Mouse (Mus musculus): ENCODE measurements at regions not wholly inside any gene's neighbourhood (a gene's known extent, or its start where the extent isn't known, plus 50 kb on each side); places are given as distances from the start of the nearest gene placed in this dataset.

- ATAC-seq (replicated peaks; ENCODE audit: insufficient number of reproducible peaks, low FRiP score, low TSS enrichment, low read depth) = no peak
- 84% methylated on average over 12 of the region's 12 CpGs for WGBS
- H3K4me2 ChIP-seq (ENCODE audit: low read depth, low read length) = no peak overlapping the region
Observed at GRCm38 (mm10) chr6:91607613-91608272, 76.1 kb upstream of the Slc6a6 start.

GRCm38 (mm10) chr6:91609671-91610070 lies 74.2 kb upstream of the Slc6a6 start:
- no peak overlapping the region for H3K27ac ChIP-seq (replicated peaks; ENCODE audit: low read depth, low read length)
- H3K9ac ChIP-seq (replicated peaks; ENCODE audit: low read length) = no peak overlapping the region
- H3K27me3 ChIP-seq (ENCODE audit: control insufficient read depth, insufficient read depth, low read length) = no peaks in the 10 kb centered on the region

More at GRCm38 (mm10) chr6:91607613-91608272, 76.1 kb upstream of the Slc6a6 start:
- no peak overlapping the region for H3K4me3 ChIP-seq (ENCODE audit: low read depth, low read length)
- no peaks in the 10 kb centered on the region for H3K9me3 ChIP-seq (replicated peaks; ENCODE audit: control insufficient read depth, low read length)
- H3K4me1 ChIP-seq (ENCODE audit: control insufficient read depth, insufficient read depth, low read length) = no peaks in the 10 kb centered on the region
- H3K27ac ChIP-seq (replicated peaks; ENCODE audit: low read depth, low read length) = no peak overlapping the region
- H3K27me3 ChIP-seq (ENCODE audit: control insufficient read depth, insufficient read depth, low read length) = no peaks in the 10 kb centered on the region
- H3K36me3 ChIP-seq (replicated peaks; ENCODE audit: control insufficient read depth, insufficient read depth, low read depth, low read length) = no peaks in the 10 kb centered on the region
- DNase-seq (ENCODE audit: low spot score) = no peak
- no peak overlapping the region for H3K9ac ChIP-seq (replicated peaks; ENCODE audit: low read length)

GRCm38 (mm10) chr6:91615022-91615421 lies 68.8 kb upstream of the Slc6a6 start:
- Histone ChIP-seq H3K4me1 (ENCODE audit: control insufficient read depth, insufficient read depth, low read length) (peaks cover 4% of the 10 kb centered on the region; the same call in 1 of the 2 replicates), H3K4me2 (ENCODE audit: low read depth, low read length) (no peak overlapping the region), H3K27me3 (ENCODE audit: control insufficient read depth, insufficient read depth, low read length) (no peaks in the 10 kb centered on the region), H3K27ac (replicated peaks; ENCODE audit: low read depth, low read length) (no peak overlapping the region), H3K9me3 (replicated peaks; ENCODE audit: control insufficient read depth, low read length) (no peaks in the 10 kb centered on the region), H3K36me3 (replicated peaks; ENCODE audit: control insufficient read depth, insufficient read depth, low read depth, low read length) (no peaks in the 10 kb centered on the region), H3K9ac (replicated peaks; ENCODE audit: low read length) (no peak overlapping the region), H3K4me3 (ENCODE audit: low read depth, low read length) (no peak overlapping the region)
- 70% methylated on average over 2 of the region's 2 CpGs for WGBS
- no peak for ATAC-seq (replicated peaks; ENCODE audit: insufficient number of reproducible peaks, low FRiP score, low TSS enrichment, low read depth)
- DNase-seq (ENCODE audit: low spot score) = no peak

More at GRCm38 (mm10) chr6:91609671-91610070, 74.2 kb upstream of the Slc6a6 start:
- no peak overlapping the region for H3K4me2 ChIP-seq (ENCODE audit: low read depth, low read length)
- no peak overlapping the region for H3K4me3 ChIP-seq (ENCODE audit: low read depth, low read length)
- WGBS = 30% methylated on average over 2 of the region's 2 CpGs
- no peaks in the 10 kb centered on the region for H3K4me1 ChIP-seq (ENCODE audit: control insufficient read depth, insufficient read depth, low read length)
- DNase-seq (ENCODE audit: low spot score) (no peak), ATAC-seq (replicated peaks; ENCODE audit: insufficient number of reproducible peaks, low FRiP score, low TSS enrichment, low read depth) (no peak)
- H3K36me3 ChIP-seq (replicated peaks; ENCODE audit: control insufficient read depth, insufficient read depth, low read depth, low read length) = no peaks in the 10 kb centered on the region
- H3K9me3 ChIP-seq (replicated peaks; ENCODE audit: control insufficient read depth, low read length) = no peaks in the 10 kb centered on the region

GRCm38 (mm10) chr6:91616541-91616940 lies 67.3 kb upstream of the Slc6a6 start:
- DNase-seq (ENCODE audit: low spot score) (no peak), ATAC-seq (replicated peaks; ENCODE audit: insufficient number of reproducible peaks, low FRiP score, low TSS enrichment, low read depth) (no peak)

GRCm38 (mm10) chr6:91617031-91617596 lies 66.7 kb upstream of the Slc6a6 start:
- peak; percentile 91 for DNase-seq (ENCODE audit: low spot score)

More at GRCm38 (mm10) chr6:91616541-91616940, 67.3 kb upstream of the Slc6a6 start:
- Histone ChIP-seq H3K9me3 (replicated peaks; ENCODE audit: control insufficient read depth, low read length) (no peaks in the 10 kb centered on the region), H3K4me1 (ENCODE audit: control insufficient read depth, insufficient read depth, low read length) (peaks cover 4% of the 10 kb centered on the region; the same call in 1 of the 2 replicates), H3K4me2 (ENCODE audit: low read depth, low read length) (peak overlapping the region; percentile 73), H3K27ac (replicated peaks; ENCODE audit: low read depth, low read length) (peak overlapping the region; percentile 35; the same call in 1 of the 2 replicates), H3K36me3 (replicated peaks; ENCODE audit: control insufficient read depth, insufficient read depth, low read depth, low read length) (no peaks in the 10 kb centered on the region), H3K9ac (replicated peaks; ENCODE audit: low read length) (peak overlapping the region; percentile 79), H3K4me3 (ENCODE audit: low read depth, low read length) (no peak overlapping the region; the same call in 1 of the 2 replicates), H3K27me3 (ENCODE audit: control insufficient read depth, insufficient read depth, low read length) (no peaks in the 10 kb centered on the region)
- WGBS = 58% methylated on average over 7 of the region's 7 CpGs

GRCm38 (mm10) chr6:91617685-91618084 lies 66.2 kb upstream of the Slc6a6 start:
- no peak for ATAC-seq (replicated peaks; ENCODE audit: insufficient number of reproducible peaks, low FRiP score, low TSS enrichment, low read depth)
- no peak overlapping the region for H3K4me3 ChIP-seq (ENCODE audit: low read depth, low read length)
- DNase-seq (ENCODE audit: low spot score) = no peak

More at GRCm38 (mm10) chr6:91617031-91617596, 66.7 kb upstream of the Slc6a6 start:
- Histone ChIP-seq H3K36me3 (replicated peaks; ENCODE audit: control insufficient read depth, insufficient read depth, low read depth, low read length) (no peaks in the 10 kb centered on the region), H3K4me3 (ENCODE audit: low read depth, low read length) (peak overlapping the region; percentile 29), H3K9me3 (replicated peaks; ENCODE audit: control insufficient read depth, low read length) (no peaks in the 10 kb centered on the region), H3K4me1 (ENCODE audit: control insufficient read depth, insufficient read depth, low read length) (peaks cover 4% of the 10 kb centered on the region; the same call in 1 of the 2 replicates), H3K4me2 (ENCODE audit: low read depth, low read length) (peak overlapping the region; percentile 73), H3K9ac (replicated peaks; ENCODE audit: low read length) (peak overlapping the region; percentile 79), H3K27me3 (ENCODE audit: control insufficient read depth, insufficient read depth, low read length) (no peaks in the 10 kb centered on the region), H3K27ac (replicated peaks; ENCODE audit: low read depth, low read length) (peak overlapping the region; percentile 35)
- ATAC-seq (replicated peaks; ENCODE audit: insufficient number of reproducible peaks, low FRiP score, low TSS enrichment, low read depth) = peak; percentile 92
- WGBS = 1% methylated on average over 13 of the region's 13 CpGs

GRCm38 (mm10) chr6:91619009-91619408 lies 64.8 kb upstream of the Slc6a6 start:
- Histone ChIP-seq H3K4me3 (ENCODE audit: low read depth, low read length) (no peak overlapping the region), H3K9ac (replicated peaks; ENCODE audit: low read length) (no peak overlapping the region), H3K27me3 (ENCODE audit: control insufficient read depth, insufficient read depth, low read length) (no peaks in the 10 kb centered on the region), H3K36me3 (replicated peaks; ENCODE audit: control insufficient read depth, insufficient read depth, low read depth, low read length) (no peaks in the 10 kb centered on the region), H3K9me3 (replicated peaks; ENCODE audit: control insufficient read depth, low read length) (no peaks in the 10 kb centered on the region), H3K4me2 (ENCODE audit: low read depth, low read length) (no peak overlapping the region), H3K27ac (replicated peaks; ENCODE audit: low read depth, low read length) (no peak overlapping the region), H3K4me1 (ENCODE audit: control insufficient read depth, insufficient read depth, low read length) (peaks cover 4% of the 10 kb centered on the region; the same call in 1 of the 2 replicates)
- 94% methylated on average over 6 of the region's 6 CpGs for WGBS
- no peak for ATAC-seq (replicated peaks; ENCODE audit: insufficient number of reproducible peaks, low FRiP score, low TSS enrichment, low read depth)
- no peak for DNase-seq (ENCODE audit: low spot score)

More at GRCm38 (mm10) chr6:91617685-91618084, 66.2 kb upstream of the Slc6a6 start:
- Histone ChIP-seq H3K9ac (replicated peaks; ENCODE audit: low read length) (peak overlapping the region; percentile 79; the same call in 1 of the 2 replicates), H3K9me3 (replicated peaks; ENCODE audit: control insufficient read depth, low read length) (no peaks in the 10 kb centered on the region), H3K4me1 (ENCODE audit: control insufficient read depth, insufficient read depth, low read length) (peaks cover 4% of the 10 kb centered on the region; the same call in 1 of the 2 replicates), H3K27ac (replicated peaks; ENCODE audit: low read depth, low read length) (no peak overlapping the region; the same call in 1 of the 2 replicates), H3K4me2 (ENCODE audit: low read depth, low read length) (peak overlapping the region; percentile 73; the same call in 1 of the 2 replicates), H3K36me3 (replicated peaks; ENCODE audit: control insufficient read depth, insufficient read depth, low read depth, low read length) (no peaks in the 10 kb centered on the region), H3K27me3 (ENCODE audit: control insufficient read depth, insufficient read depth, low read length) (no peaks in the 10 kb centered on the region)
- WGBS = 74% methylated on average over 10 of the region's 10 CpGs

Measured in embryonic facial prominence, embryonic 11.5 days (tissue).